9 mouse cellular contexts compared by ENCODE assay signal in the genomic region with DNA sequence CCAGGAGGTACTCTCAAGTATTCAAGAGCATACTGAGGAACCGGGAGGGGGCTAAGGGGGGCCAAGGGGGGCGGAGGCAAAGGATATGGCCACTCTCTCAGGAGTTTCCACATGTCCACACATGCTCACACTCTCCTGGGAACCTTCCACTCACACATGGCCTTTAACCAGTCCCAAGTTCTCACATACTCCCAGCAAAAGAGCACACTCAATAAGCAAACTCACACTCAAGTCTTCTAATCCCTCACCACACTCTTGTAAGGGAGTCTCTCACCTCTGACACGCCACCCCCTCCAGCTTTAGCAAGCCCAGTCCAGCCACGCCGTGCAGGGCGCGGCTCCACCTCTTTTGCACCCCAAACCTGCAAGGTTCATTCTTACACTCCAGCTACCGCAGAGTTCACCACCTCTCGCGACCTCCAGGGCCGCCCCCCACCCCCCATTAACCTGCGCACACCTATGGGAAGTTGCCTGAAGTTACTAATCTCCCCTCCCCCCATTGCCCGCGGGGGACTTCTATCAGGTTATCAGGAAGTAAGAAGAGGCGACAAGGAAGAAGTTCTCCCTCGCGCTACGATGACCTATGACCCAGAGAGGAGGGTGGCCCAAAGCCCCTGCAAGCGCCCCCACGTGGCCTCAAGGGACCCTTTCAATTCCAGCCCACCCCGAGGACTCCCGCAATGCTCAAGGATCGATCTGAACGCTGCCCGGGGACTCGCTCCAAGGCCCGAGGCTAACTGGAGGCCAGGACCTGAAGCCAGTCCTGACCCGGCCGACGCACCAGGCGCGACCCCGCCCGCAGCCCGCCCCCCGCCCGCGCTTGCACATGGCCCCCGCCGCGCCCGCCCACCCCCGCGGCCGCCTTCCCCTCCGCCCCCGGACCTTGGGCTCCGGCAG. TPM values are rescaled to one million over a fixed set of nuclear protein-coding genes. Genes with fewer than 3 reads are reported as not detected.
DNase-seq lines count a peak whose midpoint lies in the region; ATAC-seq lines count a peak whose summit lies in the region.
"Had no signal": no experiment of that assay in that cellular context is flagged by ENCODE, and none has a peak within 500 bp of the region (broad histone marks: within the 10 kb centered on the region; RNA-seq: fewer than 3 reads in every experiment).

No protein-coding gene starts in this region.

- peak overlapping the region; percentile 93 for H3K4me2 ChIP-seq in kidney, embryonic 15.5 days

- peak; percentile 61 for DNase-seq in urinary bladder, postnatal 14 days (ENCODE audit: low spot score)
- DNase-seq in urinary bladder, postnatal 10 days (ENCODE audit: low spot score), result no peak
- DNase-seq in cerebellum, adult 8-10 months, result peak; percentile 69
- DNase-seq in heart, adult 18-20 months, result peak; percentile 63 to 65
- DNase-seq in lung, postnatal 25 days (ENCODE audit: low spot score), result peak; percentile 42
- peak; percentile 66 for DNase-seq in splenic B cell, adult 2 months (ENCODE audit: low read depth, low spot score)

- H3K4me3 ChIP-seq in kidney, embryonic 15.5 days (replicated peaks), result peak overlapping the region; percentile 85

- WGBS in kidney, embryonic 15.5 days, result 1% methylated on average over 30 of the region's 48 CpGs

- peak overlapping the region; percentile 91 for H3K27ac ChIP-seq in kidney, embryonic 15.5 days

- H3K36me3 ChIP-seq in kidney, embryonic 15.5 days, result peaks cover 6% of the 10 kb centered on the region; the same call in 1 of the 2 replicates
- H3K36me3 ChIP-seq in splenic B cell, adult 2 months (ENCODE audit: control insufficient read depth, insufficient read depth, low read length, poor library complexity, severe bottlenecking), result peaks cover 2% of the 10 kb centered on the region; the same call in 1 of the 2 replicates

- H3K9ac ChIP-seq in kidney, embryonic 15.5 days, result peak overlapping the region; percentile 75

- peak; percentile 34 for ATAC-seq in kidney, embryonic 15.5 days (replicated peaks; ENCODE audit: low FRiP score)
- ATAC-seq in erythroid progenitor cell, adult 5-6 weeks (replicated peaks; ENCODE audit: low FRiP score, poor library complexity, severe bottlenecking), result no peak

- no peaks in the 10 kb centered on the region for H3K9me3 ChIP-seq in kidney, embryonic 15.5 days (replicated peaks)

- H3K4me1 ChIP-seq in kidney, embryonic 15.5 days, result peaks cover 43% of the 10 kb centered on the region

- peaks cover 35% of the 10 kb centered on the region for H3K27me3 ChIP-seq in kidney, embryonic 15.5 days
- no peaks in the 10 kb centered on the region; the same call in 1 of the 2 replicates for H3K27me3 ChIP-seq in splenic B cell, adult 2 months (ENCODE audit: control insufficient read depth, insufficient read depth, low read length, poor library complexity, severe bottlenecking)

RNA-seq across cellular contexts. Expression of a gene that starts 0.6 kb away (rescaled TPM):
- 100 to 1,000 TPM; 150 to 178 TPM for total RNA-seq in heart, adult 18-20 months (2021)
- 14.8 and 15.3 TPM in 2 replicates for polyA plus RNA-seq in kidney, embryonic 15.5 days (2015; fragmentation: Nextera tagmentation; extraction: Ambion mirVana)
- total RNA-seq in erythroid progenitor cell, adult 5-6 weeks (2015; ENCODE audit: low replicate concordance), result 2.9 and 3.4 TPM in 2 replicates
- 0.61 and 2.7 TPM in 2 replicates for total RNA-seq in erythroid progenitor cell, adult 5-6 weeks (2017; ENCODE audit: low replicate concordance)

RNA-seq across cellular contexts. Expression of a gene that starts 4.2 kb away (rescaled TPM):
- total RNA-seq in heart, adult 18-20 months (2021), result not detected
- 2.0 and 3.1 TPM in 2 replicates for polyA plus RNA-seq in kidney, embryonic 15.5 days (2015; fragmentation: Nextera tagmentation; extraction: Ambion mirVana)
- not detected in 2 replicates for total RNA-seq in erythroid progenitor cell, adult 5-6 weeks (2015; ENCODE audit: low replicate concordance)
- not detected in 2 replicates for total RNA-seq in erythroid progenitor cell, adult 5-6 weeks (2017; ENCODE audit: low replicate concordance)
- total RNA-seq: heart, postnatal 14 days had no signal

RNA-seq across cellular contexts. Expression of a gene that starts 11.1 kb away (rescaled TPM):
- 100 to 1,000 TPM; 763 to 838 TPM for total RNA-seq in heart, adult 18-20 months (2021)
- 268 and 275 TPM in 2 replicates for polyA plus RNA-seq in kidney, embryonic 15.5 days (2015; fragmentation: Nextera tagmentation; extraction: Ambion mirVana)
- total RNA-seq in erythroid progenitor cell, adult 5-6 weeks (2015; ENCODE audit: low replicate concordance), result 130 and 145 TPM in 2 replicates
- total RNA-seq in erythroid progenitor cell, adult 5-6 weeks (2017; ENCODE audit: low replicate concordance), result 101 and 126 TPM in 2 replicates

RNA-seq across cellular contexts. Expression of a gene that starts 11.5 kb away (rescaled TPM):
- 10 to 100 TPM; 37.7 to 39.3 TPM for total RNA-seq in heart, adult 18-20 months (2021)
- polyA plus RNA-seq in kidney, embryonic 15.5 days (2015; fragmentation: Nextera tagmentation; extraction: Ambion mirVana), result 148 and 167 TPM in 2 replicates
- total RNA-seq in erythroid progenitor cell, adult 5-6 weeks (2015; ENCODE audit: low replicate concordance), result 30.6 and 44.0 TPM in 2 replicates
- total RNA-seq in erythroid progenitor cell, adult 5-6 weeks (2017; ENCODE audit: low replicate concordance), result 20.2 and 33.6 TPM in 2 replicates

RNA-seq across cellular contexts. Expression of a gene that starts 13.3 kb away (rescaled TPM):
- total RNA-seq in heart, adult 18-20 months (2021), result not detected
- 0.14 and 0.45 TPM in 2 replicates for polyA plus RNA-seq in kidney, embryonic 15.5 days (2015; fragmentation: Nextera tagmentation; extraction: Ambion mirVana)
- not detected in 2 replicates for total RNA-seq in erythroid progenitor cell, adult 5-6 weeks (2015; ENCODE audit: low replicate concordance)
- not detected in 2 replicates for total RNA-seq in erythroid progenitor cell, adult 5-6 weeks (2017; ENCODE audit: low replicate concordance)

Comparison
In these comparisons a context has a peak if more than half of its experiments do, and no peak if none do; other contexts are left out.
1. RNA of a gene that starts 0.6 kb away (total RNA-seq): 150 to 178 TPM in heart, adult 18-20 months; 0.61 to 3.4 TPM in erythroid progenitor cell, adult 5-6 weeks; every median in the first group is over 10 times any median in the second.
2. RNA of a gene that starts 11.1 kb away (total RNA-seq): 763 to 838 TPM in heart, adult 18-20 months; 101 to 145 TPM in erythroid progenitor cell, adult 5-6 weeks; every median in the first group is over 4 times any median in the second.